Mouse (Mus musculus) thymus, adult 2 months (tissue): Measurements from ENCODE around the gene Msh4. TPM values are rescaled to one million over a fixed set of nuclear protein-coding genes. Genes with fewer than 3 reads are reported as not detected.
A peak's percentile ranks its signal among the peaks of the same experiment; 100 is the strongest.

Experiments used
- DNase-seq: peaks from one replicate; pipeline ENCODE4 v3.0.0; 2021
- H3K27ac ChIP-seq: fragments of 200-500 bp; 2 replicates; pipeline ENCODE4 v1.5.1; 2012; ENCODE audit warnings: low read length, control low read depth; ENCODE audit not compliant: control insufficient read depth, insufficient read depth
- H3K27me3 ChIP-seq: fragments of 200-500 bp; 2 replicates; pipeline ENCODE4 v1.6.1; 2012; ENCODE audit warnings: mild to moderate bottlenecking, low read length, moderate library complexity, mixed read lengths; ENCODE audit not compliant: control insufficient read depth, insufficient read depth
- H3K36me3 ChIP-seq: fragments of 200-500 bp; 2 replicates; pipeline ENCODE4 v1.6.1; 2012; ENCODE audit warnings: mild to moderate bottlenecking, low read length, moderate library complexity; ENCODE audit not compliant: control insufficient read depth, insufficient read depth
- H3K4me1 ChIP-seq: fragments of 200-500 bp; replicated peaks from 2 replicates; pipeline ENCODE4 v1.6.1; 2012; ENCODE audit warnings: low read length; ENCODE audit not compliant: control insufficient read depth, insufficient read depth
- H3K4me3 ChIP-seq: fragments of 200-500 bp; 2 replicates; pipeline ENCODE4 v1.5.1; 2012; ENCODE audit warnings: mild to moderate bottlenecking, low read length, control low read depth, moderate library complexity; ENCODE audit not compliant: control insufficient read depth, insufficient read depth
- CTCF ChIP-seq: fragments of 200-500 bp; IDR thresholded peaks from 2 replicates; pipeline ENCODE4 v1.5.1; 2012; ENCODE audit warnings: mild to moderate bottlenecking, control low read depth, low read length, moderate library complexity, borderline replicate concordance; ENCODE audit not compliant: control insufficient read depth, poor library complexity, insufficient read depth; ENCODE audit errors: extremely low read depth
- POLR2A ChIP-seq: fragments of 200-500 bp; IDR thresholded peaks from 2 replicates; pipeline ENCODE4 v1.6.1; 2012; ENCODE audit warnings: mild to moderate bottlenecking, low read length, control low read depth, moderate library complexity; ENCODE audit not compliant: control insufficient read depth, poor library complexity, insufficient read depth; ENCODE audit errors: extremely low read depth
- WGBS: fragments of 180-500 bp; shearing (Covaris S2); methylation state at CpG from one replicate; pipeline ENCODE4 v1.1.7; 2018; 5-methylcytosine and 5-hydroxymethylcytosine counted together
- polyA plus RNA-seq: library from polyadenylated mRNA; depleted of rRNA; stranded (reverse); fragments of >200 nt; gene quantifications from 2 replicates; pipeline ENCODE4 v1.2.3, GENCODE M21; 2012

Msh4 gene
- polyA plus RNA-seq, 1 experiment = 0.18 TPM

- H3K27ac ChIP-seq = no peak overlapping the region
- no peak for DNase-seq
- H3K4me3 ChIP-seq = no peak overlapping the region
- no peaks in the 10 kb centered on the region for H3K36me3 ChIP-seq
- 86% methylated on average over 8 of the region's 8 CpGs for WGBS
- H3K4me1 ChIP-seq = no peaks in the 10 kb centered on the region
- H3K27me3 ChIP-seq = no peaks in the 10 kb centered on the region
- TF ChIP-seq POLR2A (no peak), CTCF (no peak)
Observed at GRCm38 (mm10) chr3:153852266-153852665, 53.7 kb downstream of the Msh4 start.

GRCm38 (mm10) chr3:153850759-153851158, 55.2 kb downstream of the Msh4 start:
- H3K36me3 ChIP-seq = no peaks in the 10 kb centered on the region
- H3K27me3 ChIP-seq = no peaks in the 10 kb centered on the region
- no peak for DNase-seq
- WGBS = 91% methylated on average over 7 of the region's 7 CpGs
- TF ChIP-seq CTCF (no peak), POLR2A (no peak)
- H3K27ac ChIP-seq = no peak overlapping the region
- no peak overlapping the region for H3K4me3 ChIP-seq
- no peaks in the 10 kb centered on the region for H3K4me1 ChIP-seq

- TF ChIP-seq CTCF = no peak
- TF ChIP-seq POLR2A = no peak
- Histone ChIP-seq H3K27ac (no peak overlapping the region), H3K27me3 (no peaks in the 10 kb centered on the region), H3K36me3 (no peaks in the 10 kb centered on the region), H3K4me1 (no peaks in the 10 kb centered on the region), H3K4me3 (no peak overlapping the region)
- peak; percentile 41 for DNase-seq
- 11% methylated on average over 5 of the region's 5 CpGs for WGBS
Observed at GRCm38 (mm10) chr3:153849368-153850015, 56.4 kb downstream of the Msh4 start.

GRCm38 (mm10) chr3:153847207-153847733, 58.7 kb downstream of the Msh4 start:
- no peaks in the 10 kb centered on the region for H3K27me3 ChIP-seq
- H3K36me3 ChIP-seq = no peaks in the 10 kb centered on the region
- no peak overlapping the region for H3K27ac ChIP-seq
- WGBS = 83% methylated on average over 7 of the region's 7 CpGs
- H3K4me3 ChIP-seq = no peak overlapping the region
- no peak for DNase-seq
- no peaks in the 10 kb centered on the region for H3K4me1 ChIP-seq
- TF ChIP-seq CTCF (no peak), POLR2A (no peak)

- H3K36me3 ChIP-seq = no peaks in the 10 kb centered on the region
- no peak for DNase-seq
- WGBS = 95% methylated on average over 4 of the region's 4 CpGs
- no peaks in the 10 kb centered on the region for H3K4me1 ChIP-seq
- H3K27ac ChIP-seq = no peak overlapping the region
- H3K27me3 ChIP-seq = no peaks in the 10 kb centered on the region
- no peak overlapping the region for H3K4me3 ChIP-seq
- TF ChIP-seq CTCF = no peak
Observed at GRCm38 (mm10) chr3:153846109-153846508, 59.8 kb downstream of the Msh4 start.

DNA sequence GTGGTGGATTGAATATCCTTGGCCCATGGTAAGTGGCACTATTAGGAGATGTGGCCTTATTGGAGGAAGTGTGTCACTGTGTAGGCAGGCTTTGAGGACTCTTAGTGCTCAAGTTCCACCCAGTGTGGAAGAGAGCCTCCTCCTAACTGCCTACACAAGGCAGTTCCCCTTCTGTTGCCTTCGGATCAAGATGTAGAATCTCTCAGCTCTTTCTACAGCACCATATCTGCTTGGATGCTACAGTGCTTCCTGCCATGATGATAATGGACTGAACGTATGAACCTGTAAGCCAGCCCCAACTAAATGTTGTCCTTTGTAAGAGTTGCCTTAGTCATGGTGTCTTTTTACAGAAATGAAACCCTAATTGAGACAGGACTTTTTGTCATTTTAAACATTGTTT, 60.4 kb downstream of the Msh4 start:
- no peak for TF ChIP-seq CTCF
- no peak for TF ChIP-seq POLR2A
- no peaks in the 10 kb centered on the region for H3K36me3 ChIP-seq
- H3K27ac ChIP-seq = no peak overlapping the region
- no peak for DNase-seq
- H3K4me1 ChIP-seq = no peaks in the 10 kb centered on the region
- 83% methylated on average over 2 of the region's 2 CpGs for whole genome bisulfite sequencing
- H3K27me3 ChIP-seq = no peaks in the 10 kb centered on the region
- H3K4me3 ChIP-seq = no peak overlapping the region

GRCm38 (mm10) chr3:153844757-153845156, 61.2 kb downstream of the Msh4 start:
- 96% methylated on average over 9 of the region's 9 CpGs for WGBS
- no peaks in the 10 kb centered on the region for H3K36me3 ChIP-seq

More at GRCm38 (mm10) chr3:153844757-153845156, 61.2 kb downstream of the Msh4 start:
- no peak for DNase-seq
- Histone ChIP-seq H3K4me3 (no peak overlapping the region), H3K4me1 (no peaks in the 10 kb centered on the region), H3K27ac (no peak overlapping the region), H3K27me3 (no peaks in the 10 kb centered on the region)
- TF ChIP-seq POLR2A = no peak
- TF ChIP-seq CTCF = no peak
